Mouse (Mus musculus): ENCODE measurements around the gene Dis3l.

DNA sequence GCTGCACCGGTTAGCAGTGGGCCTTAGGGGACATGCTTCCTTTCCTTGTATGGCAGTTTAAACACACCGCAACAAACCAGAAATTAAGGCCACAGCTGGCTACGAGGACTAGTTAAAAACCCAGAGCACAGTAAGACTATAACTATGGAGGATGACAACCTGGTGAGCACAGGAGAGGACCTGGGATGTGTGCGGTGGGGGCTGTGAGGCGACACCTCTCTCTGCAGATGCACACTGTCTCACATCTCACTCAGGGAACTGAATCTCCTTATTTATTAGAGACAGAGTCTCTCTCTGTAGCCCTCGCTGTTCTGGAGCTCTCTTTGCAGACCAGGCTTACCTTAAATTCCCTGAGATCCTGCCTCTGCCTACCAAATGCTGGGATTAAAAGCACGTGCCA, 17.1 kb downstream of the Dis3l start:
- TF ChIP-seq CTCF (IDR thresholded peaks at IDR 0.05; ENCODE audit: borderline replicate concordance, insufficient read depth, low read length) (no peak), POLR2A (IDR thresholded peaks at IDR 0.05; ENCODE audit: low read depth, low read length) (no peak)
